Mouse (Mus musculus) brain, embryonic 14.5 days (tissue): ENCODE measurements around the gene Gm5148.

ENCODE experiments used
- CTCF ChIP-seq: fragments of 200-500 bp; IDR thresholded peaks from 2 replicates; pipeline ENCODE4 v1.5.1; 2012; ENCODE audit warnings: inconsistent platforms, mild to moderate bottlenecking, moderate library complexity, borderline replicate concordance; ENCODE audit not compliant: insufficient read depth, insufficient read length; ENCODE audit errors: extremely low read depth
- POLR2A ChIP-seq: fragments of 200-500 bp; IDR thresholded peaks from 2 replicates; pipeline ENCODE4 v1.6.1; 2012; ENCODE audit warnings: mild to moderate bottlenecking, inconsistent platforms, borderline replicate concordance; ENCODE audit not compliant: poor library complexity, insufficient read depth, insufficient read length, severe bottlenecking; ENCODE audit errors: extremely low read depth

- TF ChIP-seq POLR2A (no peak), CTCF (no peak)
Measured at GRCm38 (mm10) chr3:37675056-37675525, 49.2 kb downstream of the Gm5148 start.
